Mouse (Mus musculus) stomach, embryonic 14.5 days (tissue): ENCODE results near the gene Hacd2. TPM values are rescaled to one million over a fixed set of nuclear protein-coding genes. Genes with fewer than 3 reads are reported as not detected.

ENCODE experiments used
- ATAC-seq: fragments of 200-750 bp; cut with Nextera tagmentation; 2 replicates; pipeline ENCODE4 v1.8.0; 2017; ENCODE audit warnings: low read depth, moderate TSS enrichment; ENCODE audit not compliant: insufficient number of reproducible peaks, insufficient read depth, low FRiP score
- H3K27ac ChIP-seq: fragments of 300-500 bp; sonication (generic); 2 replicates; pipeline ENCODE4 v1.5.1; 2014; ENCODE audit warnings: mild to moderate bottlenecking, low read length, moderate library complexity, mixed read lengths
- H3K27me3 ChIP-seq: fragments of 300-500 bp; sonication (generic); 2 replicates; pipeline ENCODE4 v1.6.1; 2014; ENCODE audit warnings: low read length, control low read depth, mixed read lengths; ENCODE audit not compliant: control insufficient read depth, insufficient read depth
- H3K36me3 ChIP-seq: fragments of 300-500 bp; sonication (generic); 2 replicates; pipeline ENCODE4 v1.6.1; 2014; ENCODE audit warnings: mild to moderate bottlenecking, control low read depth, low read length, moderate library complexity, mixed read lengths; ENCODE audit not compliant: control insufficient read depth, insufficient read depth
- H3K4me1 ChIP-seq: fragments of 300-500 bp; sonication (generic); 2 replicates; pipeline ENCODE4 v1.6.1; 2014; ENCODE audit warnings: low read length, control low read depth, mixed read lengths; ENCODE audit not compliant: control insufficient read depth, insufficient read depth
- H3K4me2 ChIP-seq: fragments of 300-500 bp; sonication (generic); replicated peaks from 2 replicates; pipeline ENCODE4 v1.6.1; 2014; ENCODE audit warnings: low read depth, low read length, control low read depth
- H3K4me3 ChIP-seq: fragments of 300-500 bp; sonication (generic); 2 replicates; pipeline ENCODE4 v1.5.1; 2014; ENCODE audit warnings: low read depth, low read length, control low read depth
- H3K9ac ChIP-seq: fragments of 300-500 bp; sonication (generic); replicated peaks from 2 replicates; pipeline ENCODE4 v1.6.1; 2014; ENCODE audit warnings: low read depth, mild to moderate bottlenecking, control low read depth, low read length, moderate library complexity, mixed read lengths
- H3K9me3 ChIP-seq: fragments of 300-500 bp; sonication (generic); 2 replicates; pipeline ENCODE4 v1.6.1; 2016; ENCODE audit warnings: low read depth, low read length, control low read depth; ENCODE audit not compliant: control insufficient read depth
- WGBS: fragments of 180-500 bp; shearing (Covaris S2); extraction: QIAGEN DNeasy Blood & Tissue Kit; methylation state at CpG from one replicate; pipeline ENCODE4 v1.1.7; 2014; 5-methylcytosine and 5-hydroxymethylcytosine counted together
- polyA plus RNA-seq: library from polyadenylated mRNA; unstranded; fragments of >200 nt; fragmentation: Nextera tagmentation; extraction: Ambion mirVana; gene quantifications from 2 replicates; pipeline ENCODE4 v1.2.1, GENCODE M21; 2014

The Hacd2 gene
- polyA plus RNA-seq, 1 experiment from 2014 or later, result 47.6 TPM

DNA sequence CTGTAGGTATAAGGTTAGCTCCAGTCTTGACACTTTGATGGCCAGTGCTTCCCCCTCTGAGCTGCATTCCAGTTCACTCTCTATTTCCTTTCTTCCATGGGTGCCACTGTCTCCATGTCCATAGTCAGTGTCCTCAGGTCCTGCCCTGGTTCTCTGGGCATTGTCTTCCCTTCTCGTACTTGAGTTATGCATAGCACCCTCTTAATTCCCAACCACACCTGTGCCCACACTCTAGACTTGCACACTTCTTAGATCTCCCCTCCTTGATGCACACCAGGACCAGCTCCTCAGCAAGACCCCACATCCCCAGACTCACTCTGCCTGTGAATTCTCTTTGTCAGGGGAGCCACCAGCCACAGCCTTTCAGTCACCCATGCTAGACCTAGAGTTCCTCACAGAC is 30.0 kb downstream of the Hacd2 start:
- Histone ChIP-seq H3K36me3 (no peaks in the 10 kb centered on the region; the same call in 1 of the 2 replicates), H3K4me3 (no peak overlapping the region), H3K27me3 (no peaks in the 10 kb centered on the region), H3K27ac (no peak overlapping the region), H3K4me1 (no peaks in the 10 kb centered on the region), H3K4me2 (no peak overlapping the region), H3K9me3 (no peaks in the 10 kb centered on the region), H3K9ac (no peak overlapping the region)
- WGBS, result 84% methylated on average over 1 of the region's 1 CpGs
- ATAC-seq, result no peak

DNA sequence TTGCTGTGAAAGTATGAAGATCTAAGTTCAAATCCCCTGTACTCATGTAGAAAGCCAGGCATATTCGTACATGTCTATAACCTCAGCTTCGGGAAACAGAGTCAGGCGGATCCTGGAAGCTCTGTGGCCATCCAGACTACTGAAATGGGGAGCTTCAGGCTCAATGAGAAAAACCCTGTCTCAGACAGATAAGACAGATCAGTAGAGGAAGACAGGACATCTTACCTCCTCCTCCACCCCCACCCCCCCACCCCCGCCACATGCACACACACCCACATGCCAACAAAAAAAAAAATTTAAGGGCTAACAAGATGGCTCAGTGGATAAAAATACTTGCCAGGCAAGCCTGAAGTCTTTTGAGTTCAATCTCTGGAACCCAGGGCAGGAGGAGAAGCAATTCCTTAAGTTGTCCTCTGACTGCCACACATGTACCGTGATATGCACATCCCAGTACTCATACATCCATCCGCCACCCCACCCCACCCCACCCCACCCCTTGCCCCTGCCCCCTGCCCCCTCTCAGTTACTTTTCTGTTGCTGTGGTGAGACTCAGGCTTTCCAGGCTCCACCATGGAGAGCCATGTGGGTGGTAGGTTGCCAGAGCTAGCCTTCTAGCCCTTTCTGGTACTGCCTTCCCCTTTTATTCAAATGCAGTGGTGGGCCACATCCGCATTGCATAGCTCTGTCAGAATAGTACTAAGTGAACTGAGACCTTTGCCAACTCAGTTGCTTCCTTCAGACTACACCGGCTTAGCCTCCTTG is 32.4 kb downstream of the Hacd2 start:
- no peak overlapping the region for H3K4me2 ChIP-seq
- H3K4me1 ChIP-seq, result no peaks in the 10 kb centered on the region
- no peak overlapping the region for H3K4me3 ChIP-seq
- 89% methylated on average over 8 of the region's 8 CpGs for WGBS
- no peak overlapping the region for H3K27ac ChIP-seq
- H3K27me3 ChIP-seq, result no peaks in the 10 kb centered on the region
- no peaks in the 10 kb centered on the region; the same call in none of the 2 replicates for H3K36me3 ChIP-seq
- ATAC-seq, result no peak
- no peaks in the 10 kb centered on the region for H3K9me3 ChIP-seq
- H3K9ac ChIP-seq, result no peak overlapping the region

DNA sequence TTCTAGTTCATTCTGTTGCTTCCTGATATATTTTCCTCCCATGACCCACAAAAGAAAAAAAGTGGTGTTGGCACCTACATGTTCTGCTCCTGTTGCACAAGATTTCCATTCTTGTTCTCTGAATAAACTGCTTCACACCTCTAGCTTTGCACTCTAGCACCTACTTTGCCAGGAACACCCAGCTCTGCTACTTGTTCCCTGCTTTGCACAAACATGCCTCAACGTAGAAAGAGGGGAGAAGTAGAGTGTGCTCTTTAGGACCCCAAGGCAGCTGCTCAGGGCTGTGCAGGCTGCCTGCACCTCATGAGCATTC is 32.9 kb downstream of the Hacd2 start:
- Histone ChIP-seq H3K4me2 (no peak overlapping the region), H3K4me3 (no peak overlapping the region), H3K27ac (no peak overlapping the region), H3K27me3 (no peaks in the 10 kb centered on the region), H3K4me1 (no peaks in the 10 kb centered on the region), H3K9me3 (no peaks in the 10 kb centered on the region), H3K36me3 (no peaks in the 10 kb centered on the region; the same call in none of the 2 replicates), H3K9ac (no peak overlapping the region)
- no peak for ATAC-seq
- WGBS, result 76% methylated on average over 1 of the region's 1 CpGs

DNA sequence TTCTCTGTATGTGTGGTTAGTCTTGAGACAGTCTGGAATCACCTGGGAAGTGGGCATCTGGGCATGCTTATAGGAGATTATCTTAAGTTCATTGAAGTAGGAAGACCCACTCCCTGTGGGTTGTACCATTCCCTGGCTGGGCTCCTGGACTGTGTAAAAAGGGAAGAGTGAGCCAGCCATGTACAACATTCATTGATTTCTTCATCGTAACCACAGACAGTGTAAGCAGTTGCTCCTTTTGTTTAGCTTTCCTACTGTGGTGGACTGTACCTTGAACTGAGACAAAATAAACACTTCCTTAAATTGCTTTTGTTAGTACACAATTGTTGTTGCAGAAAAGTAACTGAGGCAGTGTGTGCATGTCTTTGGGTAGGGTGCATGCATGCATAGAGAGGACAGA is 33.6 kb downstream of the Hacd2 start:
- Histone ChIP-seq H3K4me3 (no peak overlapping the region), H3K27me3 (no peaks in the 10 kb centered on the region), H3K9ac (no peak overlapping the region), H3K27ac (no peak overlapping the region), H3K9me3 (no peaks in the 10 kb centered on the region), H3K4me2 (no peak overlapping the region), H3K36me3 (no peaks in the 10 kb centered on the region; the same call in none of the 2 replicates), H3K4me1 (no peaks in the 10 kb centered on the region)
- WGBS, result 79% methylated on average over 1 of the region's 1 CpGs
- ATAC-seq, result no peak

DNA sequence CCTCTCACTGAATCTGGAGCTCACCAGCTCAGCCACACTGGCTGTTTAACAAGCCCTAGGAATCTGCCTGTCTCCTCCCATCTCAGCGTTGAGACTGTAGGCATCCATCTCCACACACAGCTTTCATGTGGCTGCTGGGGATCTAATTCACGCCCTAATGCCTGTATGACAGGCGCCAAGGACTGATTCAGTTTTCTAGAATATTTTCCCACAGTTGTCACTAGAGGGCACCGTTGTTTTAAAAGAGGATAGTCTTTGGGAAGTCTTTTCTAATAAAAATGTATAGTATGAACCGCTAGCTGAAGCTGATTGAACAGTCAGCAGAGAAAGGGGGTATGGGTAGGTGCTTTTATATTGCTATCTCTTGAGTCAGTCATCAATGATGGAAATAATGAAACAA is 34.1 kb downstream of the Hacd2 start:
- no peak overlapping the region for H3K4me3 ChIP-seq
- no peak overlapping the region for H3K4me2 ChIP-seq
- WGBS, result 17% methylated on average over 5 of the region's 5 CpGs
- H3K36me3 ChIP-seq, result no peaks in the 10 kb centered on the region; the same call in none of the 2 replicates
- no peaks in the 10 kb centered on the region for H3K4me1 ChIP-seq
- no peaks in the 10 kb centered on the region for H3K9me3 ChIP-seq
- no peak for ATAC-seq
- no peaks in the 10 kb centered on the region for H3K27me3 ChIP-seq
- H3K27ac ChIP-seq, result no peak overlapping the region
- H3K9ac ChIP-seq, result no peak overlapping the region

DNA sequence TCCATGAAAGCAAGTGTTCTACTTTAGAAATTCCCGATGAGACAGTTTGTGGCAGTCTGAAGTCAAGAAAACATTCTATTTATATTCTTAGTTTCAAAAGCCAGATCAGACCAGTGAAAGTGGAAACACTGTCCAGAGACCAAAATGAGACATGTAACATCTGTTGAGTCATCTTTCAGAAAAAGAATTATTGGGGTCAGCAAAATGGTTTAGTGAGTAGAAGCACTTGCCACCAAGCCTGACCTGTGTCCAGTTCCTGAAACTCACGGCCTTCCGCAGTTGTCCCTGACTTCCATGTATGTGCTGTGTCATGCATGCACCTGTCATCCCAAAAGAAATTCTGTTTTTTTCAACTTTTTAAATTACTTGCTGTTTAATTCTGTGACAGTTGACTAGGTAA is 34.6 kb downstream of the Hacd2 start:
- H3K4me1 ChIP-seq, result no peaks in the 10 kb centered on the region
- H3K9ac ChIP-seq, result no peak overlapping the region
- ATAC-seq, result no peak
- WGBS, result 60% methylated on average over 3 of the region's 3 CpGs
- no peak overlapping the region for H3K4me2 ChIP-seq
- H3K9me3 ChIP-seq, result no peaks in the 10 kb centered on the region
- H3K27me3 ChIP-seq, result no peaks in the 10 kb centered on the region
- no peak overlapping the region for H3K27ac ChIP-seq
- no peak overlapping the region for H3K4me3 ChIP-seq
- no peaks in the 10 kb centered on the region; the same call in none of the 2 replicates for H3K36me3 ChIP-seq

DNA sequence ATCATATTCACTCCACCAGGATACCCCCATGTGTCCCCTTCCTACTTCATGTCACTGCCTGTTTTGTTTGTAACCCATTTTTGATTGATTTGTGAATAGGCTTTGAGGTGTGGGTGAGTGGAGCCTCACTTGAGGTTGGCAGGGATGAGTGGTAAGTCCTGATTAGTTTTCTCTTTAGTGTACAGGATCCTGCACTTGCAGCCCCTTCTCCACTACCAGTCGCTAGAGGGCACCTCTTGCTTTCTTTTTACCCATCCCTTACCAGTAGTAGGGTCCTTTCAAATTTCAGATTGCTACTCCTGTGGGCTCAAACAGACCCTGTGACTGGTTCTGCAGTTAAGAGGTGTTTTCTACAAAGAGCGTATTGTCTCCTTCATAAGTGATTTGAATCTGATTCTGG is 38.8 kb downstream of the Hacd2 start:
- no peaks in the 10 kb centered on the region for H3K27me3 ChIP-seq
- no peaks in the 10 kb centered on the region for H3K4me1 ChIP-seq
- no peak for ATAC-seq
- no peak overlapping the region for H3K4me2 ChIP-seq
- H3K27ac ChIP-seq, result no peak overlapping the region
- no peak overlapping the region for H3K9ac ChIP-seq
- H3K36me3 ChIP-seq, result no peaks in the 10 kb centered on the region; the same call in 1 of the 2 replicates
- 54% methylated on average over 2 of the region's 2 CpGs for whole genome bisulfite sequencing
- no peaks in the 10 kb centered on the region for H3K9me3 ChIP-seq
- H3K4me3 ChIP-seq, result no peak overlapping the region

DNA sequence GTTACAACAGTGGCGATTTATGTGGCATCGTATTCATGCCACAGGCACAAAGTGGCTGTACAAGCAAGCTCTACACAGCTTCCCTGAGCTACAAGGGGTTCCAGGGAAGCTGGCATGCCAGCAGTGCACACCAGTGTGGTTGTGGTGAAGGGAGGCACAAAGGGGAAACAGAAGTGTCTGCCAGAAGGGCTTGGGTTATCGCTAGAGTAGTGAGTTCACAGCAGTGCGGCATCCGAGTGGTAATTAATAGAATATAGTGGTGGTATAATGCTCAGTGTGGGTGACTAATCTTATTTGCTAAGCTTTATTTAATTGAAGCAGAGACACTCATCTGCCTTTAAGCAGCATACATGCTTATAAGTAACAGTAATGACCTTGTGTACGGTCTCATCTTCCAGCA is 43.5 kb downstream of the Hacd2 start:
- Histone ChIP-seq H3K4me3 (no peak overlapping the region), H3K4me2 (no peak overlapping the region), H3K27ac (no peak overlapping the region), H3K9ac (no peak overlapping the region), H3K36me3 (no peaks in the 10 kb centered on the region; the same call in 1 of the 2 replicates), H3K9me3 (no peaks in the 10 kb centered on the region), H3K27me3 (no peaks in the 10 kb centered on the region), H3K4me1 (no peaks in the 10 kb centered on the region)
- 93% methylated on average over 6 of the region's 6 CpGs for WGBS
- no peak for ATAC-seq

DNA sequence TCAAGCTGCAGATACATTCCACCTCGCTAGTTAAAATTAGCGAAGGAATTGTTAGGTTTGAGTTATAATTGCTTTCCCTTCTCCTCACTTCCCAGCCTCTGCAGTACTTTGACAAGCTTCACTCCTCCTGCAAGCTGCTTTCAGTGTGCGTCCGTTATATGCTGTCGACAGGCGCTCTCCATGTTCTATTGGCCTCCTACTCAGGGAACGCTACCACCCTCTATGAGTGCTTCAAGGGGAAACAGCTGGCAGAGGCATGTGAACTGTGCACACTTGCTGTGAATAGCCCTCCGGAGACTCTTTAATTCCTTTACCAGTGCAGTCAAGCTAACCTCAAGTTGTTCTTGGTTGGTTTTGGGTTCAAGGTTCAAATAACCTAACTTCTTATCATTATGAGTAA is 44.9 kb downstream of the Hacd2 start:
- Histone ChIP-seq H3K4me1 (no peaks in the 10 kb centered on the region), H3K36me3 (no peaks in the 10 kb centered on the region; the same call in 1 of the 2 replicates), H3K27me3 (no peaks in the 10 kb centered on the region), H3K9me3 (no peaks in the 10 kb centered on the region), H3K4me2 (no peak overlapping the region), H3K9ac (no peak overlapping the region), H3K27ac (no peak overlapping the region), H3K4me3 (no peak overlapping the region)
- ATAC-seq, result no peak
- WGBS, result 61% methylated on average over 8 of the region's 8 CpGs
